ENCODE assay signal across 15 mouse cellular contexts in genomic region chr4:125126186-125126585, GRCm38 (mm10). TPM values are rescaled to one million over a fixed set of nuclear protein-coding genes. Genes with fewer than 3 reads are reported as not detected.
A peak's percentile ranks its signal among the peaks of the same experiment; 100 is the strongest.
DNase-seq lines count a peak whose midpoint lies in the region; ATAC-seq and TF ChIP-seq lines count a peak whose summit lies in the region.
"Had no signal": no experiment of that assay in that cellular context is flagged by ENCODE, and none has a peak within 500 bp of the region (broad histone marks: within the 10 kb centered on the region; RNA-seq: fewer than 3 reads in every experiment).

No protein-coding gene starts in this region.

- H3K4me3 ChIP-seq in heart, adult 2 months: no peak overlapping the region
- no peak overlapping the region for H3K4me3 ChIP-seq in midbrain, embryonic 11.5 days (ENCODE audit: low read depth, low read length)
- H3K4me3 ChIP-seq in midbrain, embryonic 14.5 days (replicated peaks; ENCODE audit: low read depth, low read length): no peak overlapping the region
- H3K4me3 ChIP-seq in liver, embryonic 13.5 days (replicated peaks): no peak overlapping the region
- H3K4me3 ChIP-seq in hindbrain, embryonic 10.5 days: no peak overlapping the region
- H3K4me3 ChIP-seq: midbrain, embryonic 12.5 days; neural tube, embryonic 12.5 days had no signal

- no peaks in the 10 kb centered on the region for H3K9me3 ChIP-seq in midbrain, embryonic 11.5 days (ENCODE audit: control insufficient read depth, low read length)
- no peaks in the 10 kb centered on the region for H3K9me3 ChIP-seq in midbrain, embryonic 14.5 days (ENCODE audit: control insufficient read depth, low read length)
- H3K9me3 ChIP-seq in liver, embryonic 13.5 days (replicated peaks): no peaks in the 10 kb centered on the region
- H3K9me3 ChIP-seq in hindbrain, embryonic 10.5 days: no peaks in the 10 kb centered on the region
- H3K9me3 ChIP-seq: midbrain, embryonic 12.5 days; neural tube, embryonic 12.5 days had no signal

- no peak for DNase-seq in heart, adult 2 months
- DNase-seq in heart, adult 9 months (ENCODE audit: low spot score in 2 of 2): no peak
- DNase-seq in midbrain, embryonic 11.5 days (ENCODE audit: low spot score, missing footprints): peak; percentile 65
- DNase-seq in midbrain, embryonic 14.5 days: no peak
- no peak for DNase-seq in liver, embryonic 13.5 days
- no peak for DNase-seq in hindbrain, embryonic 10.5 days (ENCODE audit: low spot score)
- DNase-seq in ovary, postnatal 14 days (ENCODE audit: low spot score): no peak
- DNase-seq: adrenal gland, postnatal 10 days; cerebellum, adult 11-12 months; embryo, embryonic 11 days; kidney, postnatal 4 days; lung, embryonic 14.5 days had no signal

- 83% methylated on average over 3 of the region's 3 CpGs for WGBS in heart, adult 2 months
- 85% methylated on average over 3 of the region's 3 CpGs for WGBS in midbrain, embryonic 11.5 days
- WGBS in midbrain, embryonic 14.5 days: 87% methylated on average over 3 of the region's 3 CpGs
- 69% methylated on average over 3 of the region's 3 CpGs for WGBS in liver, embryonic 13.5 days (ENCODE audit: insufficient replicate concordance)
- WGBS in hindbrain, embryonic 10.5 days: 91% methylated on average over 3 of the region's 3 CpGs

- TF ChIP-seq EP300 in heart, adult 2 months (IDR thresholded peaks at IDR 0.05; ENCODE audit: insufficient read depth, low read depth, low read length): no peak

- peak overlapping the region; percentile 59; the same call in 1 of the 2 replicates for H3K27ac ChIP-seq in heart, adult 2 months
- no peak overlapping the region for H3K27ac ChIP-seq in midbrain, embryonic 11.5 days (ENCODE audit: low read depth, low read length)
- no peak overlapping the region for H3K27ac ChIP-seq in midbrain, embryonic 14.5 days (replicated peaks; ENCODE audit: low read depth, low read length)
- no peak overlapping the region for H3K27ac ChIP-seq in liver, embryonic 13.5 days
- H3K27ac ChIP-seq in hindbrain, embryonic 10.5 days: no peak overlapping the region
- H3K27ac ChIP-seq: midbrain, embryonic 12.5 days; neural tube, embryonic 12.5 days had no signal

- no peak for TF ChIP-seq POLR2A in heart, adult 2 months (IDR thresholded peaks at IDR 0.05; ENCODE audit: insufficient read depth, low read depth, low read length)

- H3K79me2 ChIP-seq in heart, adult 2 months (replicated peaks; ENCODE audit: control insufficient read depth, insufficient read depth, low read length): no peaks in the 10 kb centered on the region

- no peak overlapping the region for H3K9ac ChIP-seq in heart, adult 2 months (ENCODE audit: low read depth, low read length)
- H3K9ac ChIP-seq in midbrain, embryonic 11.5 days (ENCODE audit: low read length): no peak overlapping the region
- no peak overlapping the region for H3K9ac ChIP-seq in midbrain, embryonic 14.5 days (replicated peaks; ENCODE audit: low read length)
- H3K9ac ChIP-seq in liver, embryonic 13.5 days: no peak overlapping the region
- H3K9ac ChIP-seq: lung, embryonic 14.5 days; midbrain, embryonic 12.5 days; neural tube, embryonic 12.5 days had no signal

- peaks cover 37% of the 10 kb centered on the region for H3K4me1 ChIP-seq in heart, adult 2 months (ENCODE audit: control insufficient read depth, insufficient read depth, low read length)
- peaks cover 9% of the 10 kb centered on the region for H3K4me1 ChIP-seq in midbrain, embryonic 11.5 days (ENCODE audit: control insufficient read depth, insufficient read depth, low read length)
- H3K4me1 ChIP-seq in midbrain, embryonic 14.5 days (ENCODE audit: control insufficient read depth, insufficient read depth, low read length): peaks cover 16% of the 10 kb centered on the region; the same call in 1 of the 2 replicates
- peaks cover 70% of the 10 kb centered on the region for H3K4me1 ChIP-seq in liver, embryonic 13.5 days (replicated peaks)
- H3K4me1 ChIP-seq in hindbrain, embryonic 10.5 days (replicated peaks): peaks cover 62% of the 10 kb centered on the region

- H3K4me2 ChIP-seq in midbrain, embryonic 11.5 days: no peak overlapping the region
- H3K4me2 ChIP-seq in midbrain, embryonic 14.5 days (ENCODE audit: low read length): no peak overlapping the region
- H3K4me2 ChIP-seq in liver, embryonic 13.5 days: peak overlapping the region; percentile 98

- no peak for TF ChIP-seq CTCF in heart, adult 2 months (IDR thresholded peaks at IDR 0.05)

- no peaks in the 10 kb centered on the region; the same call in 1 of the 2 replicates for H3K36me3 ChIP-seq in heart, adult 2 months (ENCODE audit: control insufficient read depth, insufficient read depth, low read length)
- no peaks in the 10 kb centered on the region for H3K36me3 ChIP-seq in midbrain, embryonic 11.5 days (ENCODE audit: control insufficient read depth, insufficient read depth, low read length)
- no peaks in the 10 kb centered on the region for H3K36me3 ChIP-seq in midbrain, embryonic 14.5 days (ENCODE audit: control insufficient read depth, insufficient read depth, low read length)
- H3K36me3 ChIP-seq in liver, embryonic 13.5 days: no peaks in the 10 kb centered on the region
- H3K36me3 ChIP-seq in hindbrain, embryonic 10.5 days: no peaks in the 10 kb centered on the region
- H3K36me3 ChIP-seq: midbrain, embryonic 12.5 days; neural tube, embryonic 12.5 days had no signal

- no peak for ATAC-seq in midbrain, embryonic 11.5 days (ENCODE audit: low FRiP score)
- ATAC-seq in midbrain, embryonic 14.5 days (ENCODE audit: low FRiP score, low TSS enrichment): no peak
- no peak for ATAC-seq in liver, embryonic 13.5 days (ENCODE audit: low read depth)
- no peak for ATAC-seq in megakaryocyte-erythroid progenitor cell, adult 5-6 weeks (replicated peaks; ENCODE audit: low FRiP score, low TSS enrichment, poor library complexity, severe bottlenecking)

- no peaks in the 10 kb centered on the region for H3K27me3 ChIP-seq in heart, adult 2 months (ENCODE audit: control insufficient read depth, insufficient read depth, low read length)
- peaks cover 6% of the 10 kb centered on the region; the same call in 1 of the 2 replicates for H3K27me3 ChIP-seq in midbrain, embryonic 11.5 days (ENCODE audit: control insufficient read depth, insufficient read depth, low read length)
- H3K27me3 ChIP-seq in midbrain, embryonic 14.5 days (ENCODE audit: control insufficient read depth, insufficient read depth, low read length): peaks cover 16% of the 10 kb centered on the region; the same call in 1 of the 2 replicates
- H3K27me3 ChIP-seq in liver, embryonic 13.5 days: 0 out of 2 replicates have a peak, but pooled peaks cover 5% of the 10 kb centered on the region
- H3K27me3 ChIP-seq in hindbrain, embryonic 10.5 days (ENCODE audit: insufficient read depth, poor library complexity, severe bottlenecking): peaks cover 52% of the 10 kb centered on the region

- intact Hi-C loops in heart, adult 2 months (cut with DNase I): no loop called here

RNA-seq across cellular contexts. Expression of gene Zc3h12a, which starts 1.5 kb away (rescaled TPM):
- total RNA-seq in heart, adult 2 months (2021): 1 to 10 TPM; 3.0 to 4.8 TPM
- 5.0 TPM in 2 replicates for polyA plus RNA-seq in heart, adult 2 months (2012; rRNA removed)
- polyA plus RNA-seq in midbrain, embryonic 11.5 days (2014; fragmentation: Nextera tagmentation; extraction: Ambion mirVana): 0.22 and 0.37 TPM in 2 replicates
- polyA plus RNA-seq in midbrain, embryonic 14.5 days (2014; fragmentation: Nextera tagmentation; extraction: Ambion mirVana): 0.22 and 0.46 TPM in 2 replicates
- 0.36 and 0.39 TPM in 2 replicates for polyA plus RNA-seq in liver, embryonic 13.5 days (2015; fragmentation: Nextera tagmentation; extraction: Ambion mirVana)
- 3.8 and 4.7 TPM in 2 replicates for total RNA-seq in megakaryocyte-erythroid progenitor cell, adult 5-6 weeks (2014; fragmentation: Nextera tagmentation)
- total RNA-seq in megakaryocyte-erythroid progenitor cell, adult 5-6 weeks (2017): 2.7 and 5.6 TPM in 2 replicates
- polyA plus RNA-seq in hindbrain, embryonic 10.5 days (2016; fragmentation: Nextera tagmentation; extraction: Ambion mirVana): 0.20 and 0.65 TPM in 2 replicates

RNA-seq across cellular contexts. Expression of gene Meaf6, which starts 41.3 kb away (rescaled TPM):
- total RNA-seq in heart, adult 2 months (2021): 10 to 100 TPM; 21.2 to 21.6 TPM
- polyA plus RNA-seq in heart, adult 2 months (2012; rRNA removed): 15.7 and 17.6 TPM in 2 replicates
- 126 and 128 TPM in 2 replicates for polyA plus RNA-seq in midbrain, embryonic 11.5 days (2014; fragmentation: Nextera tagmentation; extraction: Ambion mirVana)
- polyA plus RNA-seq in midbrain, embryonic 14.5 days (2014; fragmentation: Nextera tagmentation; extraction: Ambion mirVana): 171 and 183 TPM in 2 replicates
- polyA plus RNA-seq in liver, embryonic 13.5 days (2015; fragmentation: Nextera tagmentation; extraction: Ambion mirVana): 25.9 and 32.0 TPM in 2 replicates
- total RNA-seq in megakaryocyte-erythroid progenitor cell, adult 5-6 weeks (2014; fragmentation: Nextera tagmentation): 31.2 and 52.8 TPM in 2 replicates
- total RNA-seq in megakaryocyte-erythroid progenitor cell, adult 5-6 weeks (2017): 34.5 and 49.7 TPM in 2 replicates
- polyA plus RNA-seq in hindbrain, embryonic 10.5 days (2016; fragmentation: Nextera tagmentation; extraction: Ambion mirVana): 85.1 and 92.8 TPM in 2 replicates

RNA-seq across cellular contexts. Expression of gene Snip1, which starts 59.7 kb away (rescaled TPM):
- 1 to 10 TPM; 7.4 to 7.5 TPM for total RNA-seq in heart, adult 2 months (2021)
- 4.4 and 8.2 TPM in 2 replicates for polyA plus RNA-seq in heart, adult 2 months (2012; rRNA removed)
- 38.0 and 41.0 TPM in 2 replicates for polyA plus RNA-seq in midbrain, embryonic 11.5 days (2014; fragmentation: Nextera tagmentation; extraction: Ambion mirVana)
- 27.7 and 31.2 TPM in 2 replicates for polyA plus RNA-seq in midbrain, embryonic 14.5 days (2014; fragmentation: Nextera tagmentation; extraction: Ambion mirVana)
- polyA plus RNA-seq in liver, embryonic 13.5 days (2015; fragmentation: Nextera tagmentation; extraction: Ambion mirVana): 16.1 and 19.6 TPM in 2 replicates
- total RNA-seq in megakaryocyte-erythroid progenitor cell, adult 5-6 weeks (2014; fragmentation: Nextera tagmentation): 25.4 and 26.1 TPM in 2 replicates
- total RNA-seq in megakaryocyte-erythroid progenitor cell, adult 5-6 weeks (2017): 32.2 and 33.6 TPM in 2 replicates
- 29.2 and 30.7 TPM in 2 replicates for polyA plus RNA-seq in hindbrain, embryonic 10.5 days (2016; fragmentation: Nextera tagmentation; extraction: Ambion mirVana)
